Mouse (Mus musculus): ENCODE measurements at regions not wholly inside any gene's neighbourhood (a gene's known extent, or its start where the extent isn't known, plus 50 kb on each side); places are given as distances from the start of the nearest gene placed in this dataset.

DNA sequence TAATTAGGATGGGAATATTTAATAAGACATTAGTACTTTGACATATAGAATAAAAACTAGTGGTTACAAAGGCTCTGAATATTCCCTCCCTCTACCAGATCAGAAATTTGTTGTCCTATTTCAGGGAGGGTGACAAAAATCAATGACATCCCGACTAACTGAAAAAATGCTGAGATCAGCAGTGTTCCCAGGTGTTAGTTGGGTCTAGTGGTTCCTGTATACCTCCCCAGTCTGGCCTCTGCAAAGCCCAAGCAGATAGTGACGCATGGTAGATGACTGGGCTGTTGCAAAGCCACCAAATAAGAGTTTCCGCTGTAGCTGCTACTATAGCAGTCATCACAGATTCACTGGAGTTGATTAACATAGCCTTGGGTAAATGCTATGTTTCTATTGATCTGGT, 59.9 kb upstream of the Gm4791 start:
- no peak for DNase-seq (ENCODE audit: low spot score in 2 of 2)

DNA sequence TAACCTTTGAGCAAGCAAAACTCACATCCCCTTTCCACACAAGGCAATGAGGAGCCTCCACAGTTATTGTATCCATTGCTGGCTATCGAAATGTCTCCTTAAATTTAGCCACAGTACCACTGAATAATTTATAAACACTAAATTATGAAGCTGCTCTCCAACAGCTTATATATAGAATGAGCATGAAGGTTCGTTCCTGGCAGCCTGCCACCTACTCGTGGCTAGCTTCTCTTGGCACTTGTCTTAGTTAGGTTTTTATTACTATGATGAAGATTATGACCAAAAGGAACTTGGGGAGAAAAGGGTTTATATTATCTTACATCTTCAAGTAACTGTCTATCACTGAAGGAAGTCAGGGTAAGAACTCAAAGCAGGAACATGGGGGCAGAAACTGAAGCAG, 72.9 kb upstream of the Gm4791 start:
- DNase-seq (ENCODE audit: low spot score in 2 of 2) = no peak

DNA sequence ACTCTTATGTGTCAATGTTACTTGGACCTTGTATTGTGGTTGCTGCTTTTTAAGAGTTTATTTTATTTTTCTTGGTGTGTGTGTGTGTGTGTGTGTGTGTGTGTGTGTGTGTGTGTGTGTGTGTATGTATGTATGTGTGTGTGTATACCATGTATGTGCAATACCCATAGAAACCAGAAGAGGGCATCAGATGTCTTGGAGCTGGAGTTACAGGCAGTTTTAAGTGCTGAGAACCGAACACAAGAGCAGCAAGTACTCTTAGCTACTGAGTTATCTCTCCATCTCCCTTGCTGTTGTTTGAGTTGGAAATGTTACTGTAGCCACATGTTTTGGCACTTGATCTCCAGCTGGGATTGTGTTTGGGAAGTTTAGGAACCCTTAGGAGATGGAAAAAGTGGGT, 78.5 kb upstream of the Gm4791 start:
- DNase-seq (ENCODE audit: low spot score in 2 of 2) = no peak

DNA sequence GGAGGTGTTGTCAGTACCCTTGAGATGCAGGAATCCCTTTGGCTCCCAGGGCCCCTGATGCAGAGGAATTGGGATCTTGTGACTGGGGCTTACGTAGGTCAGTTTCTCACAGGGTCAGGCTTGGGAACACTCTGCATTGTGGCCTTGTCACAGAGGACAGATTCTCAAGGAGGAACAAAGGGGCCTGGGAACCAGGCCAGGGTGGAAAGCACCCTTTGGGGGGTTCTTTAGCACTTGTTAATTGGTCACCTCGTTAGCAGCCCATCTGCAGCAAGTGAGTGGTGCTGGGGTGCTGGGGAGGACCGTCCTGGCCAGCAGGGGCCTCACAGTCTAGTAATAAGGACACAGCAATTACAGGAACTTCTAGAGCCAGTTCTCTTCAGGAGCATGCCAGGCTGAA, 85.3 kb upstream of the Gm4791 start:
- no peak for DNase-seq (ENCODE audit: low spot score in 2 of 2)

DNA sequence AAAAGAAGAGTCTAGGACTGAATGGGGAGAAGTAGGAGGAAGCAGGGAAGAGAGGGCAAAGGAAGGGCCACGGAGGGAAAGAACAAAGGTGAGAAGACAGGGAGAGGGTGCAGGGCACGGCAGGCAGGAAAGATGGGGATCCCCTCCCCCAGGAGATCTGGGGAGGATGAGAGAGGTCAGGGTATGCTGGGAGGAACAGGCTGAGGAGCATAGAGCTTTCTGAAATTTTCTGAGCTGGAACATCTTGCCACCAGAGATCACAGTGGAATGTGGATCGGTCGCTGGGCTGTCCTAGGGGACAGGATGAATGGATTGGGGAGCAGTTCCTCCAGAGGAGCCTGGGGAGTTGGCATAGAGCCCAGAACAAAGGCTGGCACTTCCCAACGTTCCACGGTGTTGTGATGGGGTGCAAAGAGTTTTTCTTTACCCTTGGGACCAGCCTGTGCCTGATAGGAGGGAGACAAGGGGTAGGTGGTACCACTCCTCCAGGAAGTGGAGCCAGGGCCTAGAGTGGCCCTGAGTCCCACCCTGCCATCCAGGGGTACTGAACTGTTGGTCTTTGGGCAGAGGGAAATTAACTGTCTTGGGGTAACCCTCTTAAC, 89.0 kb upstream of the Gm4791 start:
- no peak for DNase-seq (ENCODE audit: low spot score in 2 of 2)

DNA sequence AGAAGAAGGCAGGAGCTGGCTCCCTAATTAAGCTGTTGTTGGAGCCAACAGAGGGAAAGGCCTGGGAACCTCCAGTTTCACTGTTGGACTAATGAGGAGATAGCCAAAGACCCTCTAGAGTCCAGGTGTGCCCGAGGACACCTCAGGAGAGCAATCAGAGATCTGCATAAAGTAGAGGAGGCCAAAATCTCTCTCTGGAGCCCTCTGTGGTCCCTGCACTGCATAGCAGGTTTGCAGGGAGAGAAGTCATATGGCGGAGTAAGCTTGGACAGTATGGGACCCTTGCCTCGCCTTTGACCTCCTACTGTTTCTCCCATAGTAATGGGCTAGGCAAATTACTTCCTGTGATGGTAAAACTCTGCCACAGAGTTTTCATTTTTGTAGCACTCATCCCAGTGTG, 93.5 kb upstream of the Gm4791 start:
- no peak for DNase-seq (ENCODE audit: low spot score in 2 of 2)

DNA sequence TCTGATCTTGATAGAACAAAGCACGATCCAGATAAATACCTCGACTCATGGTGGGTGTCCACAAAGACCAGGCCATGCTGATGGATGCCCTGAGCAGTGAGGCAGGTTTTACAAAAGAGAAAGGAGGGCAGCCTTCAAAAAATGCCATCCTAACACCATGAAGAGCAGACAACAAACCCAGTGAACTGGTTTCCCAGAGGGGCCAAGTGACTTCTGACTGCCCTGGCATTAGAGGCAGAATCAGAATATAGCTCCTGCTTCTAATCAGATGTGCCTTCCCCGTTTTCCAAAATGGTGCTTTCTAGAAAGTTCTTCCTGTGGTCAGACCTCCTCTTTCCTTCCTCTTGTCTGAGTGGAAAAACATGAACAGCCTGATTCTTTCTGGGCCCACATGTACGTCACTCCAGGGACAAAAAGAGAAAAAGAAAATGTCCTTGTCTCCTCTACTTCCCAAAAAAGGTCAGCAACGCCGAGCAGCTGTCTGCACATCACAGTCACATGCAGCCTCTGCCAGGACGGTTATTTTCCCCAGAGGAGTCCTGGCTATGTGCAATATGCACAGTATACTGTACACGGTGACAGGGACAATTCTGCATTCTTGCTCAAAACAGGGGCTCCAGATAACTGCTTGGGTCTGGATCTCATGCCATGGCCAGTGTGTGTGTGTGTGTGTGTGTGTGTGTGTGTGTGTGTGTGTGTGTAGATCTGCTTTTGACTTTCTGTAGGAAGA, 94.9 kb upstream of the Gm4791 start:
- DNase-seq (ENCODE audit: low spot score in 2 of 2) = no peak

DNA sequence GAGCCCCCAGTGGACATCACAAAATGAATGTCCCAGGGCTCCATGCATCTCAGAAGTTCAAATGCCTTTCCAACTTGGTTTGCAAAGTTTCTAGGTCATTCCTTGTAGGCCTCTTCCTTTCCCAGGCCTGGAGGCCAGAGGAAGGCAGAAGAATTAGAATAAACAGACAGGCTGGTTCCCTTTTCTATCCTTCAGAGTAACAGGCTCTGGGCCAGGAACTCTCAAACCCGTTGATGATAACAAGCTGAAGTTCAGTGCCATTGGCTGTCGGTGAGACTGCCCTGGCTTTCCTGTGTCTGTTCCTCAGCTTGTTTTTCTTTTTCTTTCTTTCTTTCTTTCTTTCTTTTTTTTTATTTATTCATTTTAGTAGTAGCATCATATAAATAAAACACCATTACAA, 99.3 kb upstream of the Gm4791 start:
- DNase-seq (ENCODE audit: low spot score in 2 of 2) = no peak

DNA sequence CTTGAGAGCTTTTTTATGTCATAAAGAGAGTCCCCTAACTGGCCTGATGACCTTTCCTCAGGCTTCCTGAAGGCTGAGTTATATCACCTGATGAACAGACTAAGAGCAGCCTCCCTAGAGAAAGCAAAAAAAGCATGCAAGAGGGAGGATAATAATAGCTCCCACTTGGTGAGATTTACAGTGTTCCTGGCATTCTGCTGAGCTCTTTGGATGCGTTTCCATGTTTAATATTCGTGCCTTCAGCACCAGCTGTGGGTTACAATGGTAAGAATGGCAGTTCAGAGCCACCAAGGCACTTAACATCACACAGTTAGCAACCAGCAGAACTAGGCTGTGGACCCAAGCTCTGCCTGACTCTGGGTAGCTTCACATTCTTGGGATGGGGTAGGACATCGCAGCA, 100.4 kb upstream of the Gm4791 start:
- DNase-seq (ENCODE audit: low spot score in 2 of 2) = no peak

DNA sequence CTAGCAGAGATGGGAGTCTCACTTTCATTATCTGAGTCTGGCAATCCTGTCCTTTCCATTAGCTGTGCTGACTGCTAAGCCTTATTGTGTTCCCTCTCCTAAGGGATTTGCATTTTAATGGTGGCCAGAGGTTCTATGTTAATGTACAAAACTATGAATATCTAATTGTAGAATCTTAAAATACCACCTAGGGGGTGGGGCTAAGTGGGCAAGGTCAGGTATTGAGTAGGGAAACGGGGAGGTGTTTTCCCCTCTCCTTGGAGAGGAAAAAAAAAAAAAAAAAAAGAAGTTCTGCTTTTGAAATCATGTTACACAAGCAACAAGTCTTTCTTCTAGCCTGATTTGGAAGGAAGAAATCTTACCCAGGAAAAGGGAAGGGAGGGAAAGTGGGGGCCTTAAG, 106.7 kb upstream of the Gm4791 start:
- DNase-seq (ENCODE audit: low spot score in 2 of 2) = no peak

DNA sequence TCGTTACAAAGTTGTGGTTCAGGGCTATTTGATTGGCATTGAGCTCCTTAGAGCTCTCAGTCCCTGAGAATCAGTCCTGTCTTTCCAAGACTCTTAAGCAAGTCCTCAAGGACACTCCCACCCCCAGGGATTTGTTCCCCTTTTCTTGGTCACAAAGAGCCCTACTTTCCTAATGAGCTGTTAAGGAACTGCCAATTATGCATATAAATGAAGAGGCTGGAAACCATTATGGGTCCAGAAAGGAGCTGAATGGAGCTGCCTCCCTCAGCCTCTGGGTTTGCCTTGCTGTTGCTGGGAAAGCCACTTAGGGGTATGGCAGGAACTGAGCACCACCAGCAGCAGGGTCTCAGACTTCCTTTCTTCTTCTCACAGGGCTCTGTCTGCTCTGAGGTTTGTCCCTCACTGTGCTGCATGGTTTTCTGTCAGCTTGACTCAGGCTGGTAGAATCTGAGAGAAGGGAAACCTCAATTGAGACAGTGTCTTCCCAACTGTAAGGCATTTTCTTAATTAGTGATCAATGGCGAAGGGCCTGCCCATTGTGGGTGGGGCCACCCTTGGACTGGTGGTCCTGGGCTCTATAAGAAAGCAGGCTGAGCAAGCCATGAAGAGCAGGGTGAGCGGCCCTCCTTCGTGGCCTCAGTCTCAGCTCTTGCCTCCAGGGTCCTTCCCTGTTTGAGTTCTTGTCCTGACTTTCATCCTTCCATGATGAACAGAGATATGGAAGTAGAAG, 108.4 kb upstream of the Gm4791 start:
- DNase-seq (ENCODE audit: low spot score in 2 of 2) = no peak

DNA sequence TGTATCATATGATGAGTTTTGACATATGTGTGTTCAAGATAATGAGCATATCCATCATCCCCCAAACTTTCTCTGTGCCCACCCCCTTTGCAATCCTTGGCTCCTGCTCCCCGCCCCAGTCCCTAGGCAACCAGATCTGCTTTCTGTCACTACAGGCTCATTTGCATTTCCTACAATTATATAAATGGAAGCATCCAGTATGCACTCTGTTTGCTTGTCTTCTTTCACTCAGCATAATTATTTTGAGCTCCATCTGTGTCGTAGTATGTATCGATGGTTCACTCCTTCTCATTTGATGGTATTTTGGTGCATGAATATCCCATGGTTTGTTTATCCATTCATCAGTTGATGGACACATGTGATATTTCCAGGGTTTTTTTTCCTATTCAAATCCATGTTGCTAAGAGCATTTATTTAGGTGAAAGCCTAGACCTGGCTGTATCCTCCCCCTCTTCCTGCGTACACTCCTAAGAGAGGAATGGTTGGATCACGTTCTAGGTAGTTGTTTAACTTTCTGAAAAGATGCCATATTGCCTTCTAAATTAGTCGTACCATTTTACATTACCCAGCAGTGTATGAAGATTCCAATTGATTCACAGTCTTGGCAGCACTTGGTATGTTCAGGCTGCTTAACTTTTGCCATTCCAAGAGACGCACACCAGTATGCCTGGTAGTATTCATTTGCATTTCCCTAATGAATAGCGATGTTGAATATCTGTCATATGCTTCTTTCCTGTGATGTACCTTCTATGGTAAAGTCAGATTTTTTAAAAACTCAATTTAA, 127.1 kb upstream of the Gm4791 start:
- DNase-seq (ENCODE audit: low spot score in 2 of 2) = no peak

DNA sequence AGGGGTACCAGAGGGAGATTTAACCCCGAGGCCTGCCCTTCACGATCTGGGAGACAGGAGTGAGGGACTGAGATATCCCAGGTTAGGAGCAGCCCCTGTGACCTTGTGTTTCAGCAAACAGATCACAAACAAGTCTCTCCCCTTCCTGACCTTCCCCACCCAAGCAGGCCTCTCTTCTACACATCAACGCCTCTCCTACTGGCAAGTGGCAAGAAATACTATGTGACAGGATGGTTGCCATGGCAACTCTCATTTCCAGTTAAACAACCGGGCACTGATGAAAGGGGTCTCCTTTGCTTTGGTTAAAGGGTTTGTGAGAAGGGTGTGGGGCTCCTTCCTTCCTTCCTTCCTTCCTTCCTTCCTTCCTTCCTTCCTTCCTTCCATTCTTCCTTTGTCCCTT, 134.6 kb upstream of the Gm4791 start:
- no peak for DNase-seq (ENCODE audit: low spot score in 2 of 2)

DNA sequence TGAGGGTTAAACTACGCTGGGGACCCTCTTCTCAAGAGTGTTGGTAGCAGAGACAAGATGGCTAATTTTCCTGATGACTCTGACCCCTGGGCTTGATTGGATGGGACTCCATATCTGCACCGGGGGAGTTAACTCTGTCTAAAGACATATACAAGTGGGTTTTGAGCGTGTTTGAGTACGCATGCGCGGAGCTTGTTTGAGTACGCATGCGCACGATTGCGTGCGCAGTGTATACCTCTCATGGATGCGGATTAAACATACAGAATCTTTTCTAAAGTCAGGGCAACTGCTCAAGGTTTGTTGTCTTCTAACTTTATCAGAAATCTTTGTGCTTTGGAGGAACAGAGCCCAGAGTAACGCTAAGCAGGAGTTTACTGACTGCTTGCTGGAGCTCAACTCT, 146.8 kb upstream of the Gm4791 start:
- no peak for DNase-seq (ENCODE audit: low spot score in 2 of 2)

DNA sequence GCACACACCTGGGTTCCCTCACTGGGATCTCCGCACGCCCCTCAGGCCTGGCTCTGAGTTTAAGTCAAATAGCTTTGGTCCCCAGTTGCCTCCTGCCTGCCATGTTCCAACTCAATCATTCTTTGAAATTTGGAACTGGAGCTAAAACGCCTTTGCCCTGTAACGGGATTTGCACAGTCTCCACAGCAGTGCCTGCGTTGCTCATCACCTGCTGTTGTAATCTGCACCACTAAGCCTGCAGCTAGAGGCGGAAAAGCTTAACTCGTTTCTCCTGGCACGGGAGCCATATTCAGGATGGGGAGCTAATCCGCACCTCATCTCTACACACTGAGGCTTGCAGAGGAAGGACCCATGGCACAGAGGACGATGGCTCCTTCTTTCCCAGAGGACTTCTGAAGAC, 147.2 kb upstream of the Gm4791 start:
- DNase-seq (ENCODE audit: low spot score in 2 of 2) = no peak

DNA sequence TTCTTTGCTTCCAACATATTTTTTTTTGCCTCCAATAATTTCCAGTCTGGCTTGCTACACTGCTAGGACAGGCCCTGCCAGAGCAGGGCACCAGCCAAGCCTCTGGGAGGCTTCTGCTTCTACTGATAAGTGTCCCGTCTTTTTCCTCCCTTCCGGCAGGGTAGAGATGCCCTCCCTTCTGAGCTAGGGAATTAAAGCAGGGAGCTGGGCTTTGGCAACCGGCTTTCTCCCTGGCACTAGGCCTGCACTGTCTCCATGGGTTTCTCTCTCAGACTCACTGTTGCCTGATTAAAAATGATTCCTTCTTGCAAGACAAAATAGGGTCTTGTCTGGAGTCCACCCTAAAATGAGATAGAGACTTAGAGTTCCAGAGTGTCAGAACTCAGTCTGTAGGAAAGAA, 153.3 kb upstream of the Gm4791 start:
- no peak for DNase-seq (ENCODE audit: low spot score in 2 of 2)

DNA sequence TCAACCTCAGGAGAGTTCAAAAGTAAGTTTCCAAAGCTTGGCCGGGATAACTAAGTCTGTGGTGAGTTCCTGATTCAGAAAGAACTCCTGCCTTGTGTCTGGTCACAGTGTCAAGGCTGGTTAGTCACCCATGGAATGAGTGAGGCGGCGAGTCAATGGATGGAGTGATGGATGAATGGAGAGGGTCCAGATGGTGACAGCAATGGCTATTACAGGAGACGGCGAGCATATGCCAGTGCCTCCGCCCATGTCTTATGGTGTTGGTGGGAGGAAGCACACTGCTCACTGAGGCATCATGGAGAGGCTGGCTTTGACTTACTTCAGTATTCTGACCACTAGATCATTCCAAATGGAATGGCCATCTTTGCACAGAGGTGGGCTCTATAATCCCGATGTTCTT, 154.8 kb upstream of the Gm4791 start:
- DNase-seq (ENCODE audit: low spot score in 2 of 2) = no peak

DNA sequence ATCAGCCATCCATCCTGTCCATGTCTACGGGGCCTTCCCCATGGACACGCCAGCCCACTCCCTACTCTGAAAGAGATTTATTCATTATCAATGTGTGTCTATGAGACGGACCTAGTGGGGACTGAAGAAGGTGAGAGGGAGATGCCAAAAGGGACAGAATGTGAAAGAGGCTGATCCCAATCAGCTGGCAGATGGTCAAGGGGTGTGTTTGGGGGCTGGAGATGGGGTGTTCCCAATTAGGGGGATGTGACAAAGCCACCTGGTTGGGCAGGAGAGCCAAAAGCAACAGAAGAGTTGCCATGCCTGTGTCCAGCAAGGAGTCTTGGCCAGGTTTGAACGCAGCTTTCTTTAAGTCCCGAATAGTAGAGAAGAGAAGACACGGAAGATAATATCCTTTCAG, 157.0 kb upstream of the Gm4791 start:
- DNase-seq (ENCODE audit: low spot score in 2 of 2) = no peak

DNA sequence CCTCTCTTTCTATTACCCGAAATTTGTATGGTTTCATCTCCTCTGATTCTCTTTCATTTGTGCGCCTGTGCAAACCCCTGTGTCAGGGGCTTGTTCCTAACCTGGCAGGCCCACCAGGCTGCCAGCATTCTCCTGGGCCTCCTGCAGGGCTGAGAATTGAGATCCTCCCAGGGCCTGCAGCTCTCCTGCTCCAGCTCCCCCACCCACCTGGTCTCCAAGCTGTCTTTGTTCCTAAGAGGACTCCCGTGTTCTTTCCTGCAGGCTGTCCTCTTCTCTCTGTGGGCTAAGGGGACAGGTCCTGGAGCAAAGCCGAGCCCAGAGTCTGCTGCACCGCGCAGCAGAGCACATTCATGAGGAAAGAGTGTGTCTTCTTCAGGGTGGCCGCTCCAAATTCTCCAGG, 163.3 kb upstream of the Gm4791 start:
- DNase-seq (ENCODE audit: low spot score in 2 of 2) = no peak

DNA sequence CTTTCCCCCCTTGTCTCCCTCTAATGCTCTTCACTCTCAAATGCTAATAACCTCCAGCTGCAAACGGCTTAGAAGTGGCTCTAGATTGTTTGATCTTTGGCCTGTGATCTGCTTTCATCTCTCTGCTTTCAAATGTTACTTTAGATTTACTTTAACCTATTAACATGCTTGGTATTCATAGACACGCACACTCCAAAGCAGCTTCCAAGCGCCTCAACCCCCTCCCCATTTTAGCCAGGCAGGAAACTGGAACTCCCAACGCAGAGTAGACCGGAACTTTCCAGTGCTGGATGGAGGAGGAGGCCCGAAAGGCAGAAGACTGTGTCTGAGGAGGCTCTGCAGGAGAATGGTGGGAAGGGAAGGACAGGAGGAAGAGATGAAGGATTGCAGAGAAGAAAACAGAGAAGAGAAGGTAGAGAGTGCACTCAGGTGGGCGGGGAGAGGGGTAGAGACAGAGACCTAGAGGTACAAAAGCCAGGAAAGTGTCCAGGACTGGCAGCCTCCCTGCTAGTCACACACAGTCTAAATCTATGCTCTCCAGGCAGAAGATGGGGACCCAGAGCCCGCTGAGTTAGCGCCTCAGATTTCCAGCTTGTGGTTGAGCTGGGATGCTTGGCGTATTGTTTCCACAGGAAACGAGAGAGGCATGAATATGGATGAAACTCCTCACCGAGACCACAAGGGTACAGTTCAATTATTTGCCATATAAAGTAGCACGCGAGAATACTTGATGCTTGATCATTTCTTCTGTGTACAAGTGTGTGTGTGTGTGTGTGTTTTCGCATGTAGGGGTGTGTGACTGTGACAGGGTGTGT, 167.6 kb upstream of the Gm4791 start:
- DNase-seq (ENCODE audit: low spot score in 2 of 2) = no peak

DNA sequence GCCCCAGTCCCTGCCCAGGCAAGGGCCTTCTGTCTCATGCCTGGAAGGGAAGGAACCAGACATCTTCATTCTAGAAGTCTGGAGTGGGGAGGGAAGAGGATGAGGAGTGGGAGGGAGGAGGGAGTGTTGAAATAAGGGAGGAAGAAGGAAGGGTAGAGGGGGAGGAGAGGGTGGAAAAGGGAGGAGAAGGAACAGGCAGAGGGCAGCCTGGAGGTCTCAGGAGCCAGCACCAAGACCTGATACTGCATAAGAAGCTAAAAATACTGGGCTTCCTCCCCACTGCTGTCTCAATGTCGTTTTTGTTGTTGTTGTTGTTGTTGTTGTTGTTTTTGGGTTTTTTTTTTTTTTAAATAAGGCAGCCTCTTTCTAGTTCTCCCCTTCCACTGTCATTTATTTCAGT, 168.2 kb upstream of the Gm4791 start:
- DNase-seq (ENCODE audit: low spot score in 2 of 2) = no peak

All from gastrocnemius, adult 8-10 months (tissue).